Mouse (Mus musculus) stomach, embryonic 16.5 days (tissue): ENCODE data around the gene Cpeb4. TPM values are rescaled to one million over a fixed set of nuclear protein-coding genes. Genes with fewer than 3 reads are reported as not detected.
"Not testable (repeated sequence)": the region's sequence is repeated elsewhere in the genome, so short reads cannot be mapped to it uniquely, and the experiment has no call there.

Experiments used
- ATAC-seq: fragments of 200-750 bp; cut with Nextera tagmentation; 2 replicates; pipeline ENCODE4 v1.8.0; 2017; ENCODE audit warnings: moderate number of reproducible peaks, moderate TSS enrichment; ENCODE audit not compliant: insufficient read depth, low FRiP score
- H3K27ac ChIP-seq: fragments of 300-500 bp; sonication (generic); 2 replicates; pipeline ENCODE4 v1.5.1; 2014; ENCODE audit warnings: low read length
- H3K27me3 ChIP-seq: fragments of 300-500 bp; sonication (generic); 2 replicates; pipeline ENCODE4 v1.6.1; 2014; ENCODE audit warnings: low read length, control low read depth, mixed read lengths; ENCODE audit not compliant: control insufficient read depth, insufficient read depth
- H3K36me3 ChIP-seq: fragments of 300-500 bp; sonication (generic); 2 replicates; pipeline ENCODE4 v1.6.1; 2014; ENCODE audit warnings: low read length; ENCODE audit not compliant: control insufficient read depth, insufficient read depth
- H3K4me1 ChIP-seq: fragments of 300-500 bp; sonication (generic); 2 replicates; pipeline ENCODE4 v1.6.1; 2014; ENCODE audit warnings: low read length, control low read depth, mixed read lengths; ENCODE audit not compliant: control insufficient read depth, insufficient read depth
- H3K4me2 ChIP-seq: fragments of 300-500 bp; sonication (generic); 2 replicates; pipeline ENCODE4 v1.6.1; 2014; ENCODE audit warnings: low read depth, low read length, mixed read lengths
- H3K4me3 ChIP-seq: fragments of 300-500 bp; sonication (generic); replicated peaks from 2 replicates; pipeline ENCODE4 v1.5.1; 2014; ENCODE audit warnings: mild to moderate bottlenecking, low read length
- H3K9ac ChIP-seq: fragments of 300-500 bp; sonication (generic); 2 replicates; pipeline ENCODE4 v1.6.1; 2014; ENCODE audit warnings: low read length
- H3K9me3 ChIP-seq: fragments of 300-500 bp; sonication (generic); replicated peaks from 2 replicates; pipeline ENCODE4 v1.6.1; 2016; ENCODE audit warnings: low read length, control low read depth; ENCODE audit not compliant: control insufficient read depth
- WGBS: fragments of 180-500 bp; shearing (Covaris S2); extraction: QIAGEN DNeasy Blood & Tissue Kit; methylation state at CpG from one replicate; pipeline ENCODE4 v1.1.7; 2014; 5-methylcytosine and 5-hydroxymethylcytosine counted together
- polyA plus RNA-seq: library from polyadenylated mRNA; unstranded; fragments of >200 nt; fragmentation: Nextera tagmentation; extraction: Ambion mirVana; gene quantifications from 2 replicates; pipeline ENCODE4 v1.2.1, GENCODE M21; 2015

Cpeb4 gene
- polyA plus RNA-seq, 1 experiment from 2014 or later, result 5.8 TPM

- Histone ChIP-seq H3K4me3 (no peak overlapping the region), H3K4me1 (0 out of 2 replicates have a peak, but pooled peaks cover 3% of the 10 kb centered on the region), H3K27me3 (no peaks in the 10 kb centered on the region), H3K36me3 (no peaks in the 10 kb centered on the region), H3K9ac (no peak overlapping the region), H3K4me2 (no peak overlapping the region), H3K9me3 (no peaks in the 10 kb centered on the region), H3K27ac (no peak overlapping the region)
- WGBS, result 55% methylated on average over 4 of the region's 4 CpGs
- no peak for ATAC-seq
These were observed 102.1 kb downstream of the Cpeb4 start for GRCm38 (mm10) chr11:31974132-31974531.

DNA sequence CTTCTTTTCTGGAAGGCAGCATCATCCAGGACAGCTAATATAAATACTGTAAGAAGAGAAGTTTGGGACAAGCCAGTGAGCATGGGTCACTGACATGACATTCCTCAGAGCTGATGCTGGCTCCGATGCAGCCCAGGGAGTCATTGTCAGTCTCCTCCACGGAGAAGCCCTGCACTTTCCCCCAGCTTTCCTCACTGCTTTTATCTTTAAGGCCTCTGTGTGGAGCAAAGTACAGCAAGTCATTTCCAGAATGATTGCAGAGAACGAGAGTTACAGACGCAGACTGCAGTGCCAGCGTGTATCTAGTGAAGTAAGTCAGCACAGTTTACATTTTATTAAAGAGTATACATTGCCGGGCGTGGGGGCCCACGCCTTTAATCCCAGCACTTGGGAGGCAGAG lies 102.8 kb downstream of the Cpeb4 start:
- H3K4me2 ChIP-seq, result no peak overlapping the region
- ATAC-seq, result peak; percentile 53; the same call in 1 of the 2 replicates
- no peaks in the 10 kb centered on the region for H3K27me3 ChIP-seq
- WGBS, result 19% methylated on average over 8 of the region's 8 CpGs
- H3K36me3 ChIP-seq, result no peaks in the 10 kb centered on the region
- peak overlapping the region; percentile 24 for H3K27ac ChIP-seq
- 0 out of 2 replicates have a peak, but pooled peaks cover 3% of the 10 kb centered on the region for H3K4me1 ChIP-seq
- H3K4me3 ChIP-seq, result no peak overlapping the region
- no peak overlapping the region for H3K9ac ChIP-seq
- no peaks in the 10 kb centered on the region for H3K9me3 ChIP-seq

DNA sequence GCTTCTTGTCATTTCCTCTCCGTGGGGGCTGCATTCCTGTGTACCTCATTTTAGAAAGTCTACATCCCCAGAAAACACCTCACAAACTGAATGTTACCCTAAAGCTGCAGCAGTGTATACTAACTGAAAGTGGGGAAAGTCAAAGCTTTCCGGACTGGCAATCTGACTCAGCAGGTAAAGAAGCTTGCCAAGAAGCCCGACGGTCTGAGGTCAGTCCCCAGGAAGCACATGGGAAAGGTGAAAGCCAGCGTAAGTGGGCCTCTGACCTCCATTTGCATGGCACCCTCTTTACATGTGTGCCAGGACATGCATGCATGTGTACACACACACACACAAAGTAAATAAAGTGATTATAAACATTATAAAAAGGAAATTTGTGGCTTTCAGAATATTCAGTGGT lies 103.7 kb downstream of the Cpeb4 start:
- no peak overlapping the region for H3K9ac ChIP-seq
- no peaks in the 10 kb centered on the region for H3K9me3 ChIP-seq
- no peak overlapping the region for H3K27ac ChIP-seq
- no peak overlapping the region for H3K4me3 ChIP-seq
- ATAC-seq, result no peak
- H3K36me3 ChIP-seq, result no peaks in the 10 kb centered on the region
- no peaks in the 10 kb centered on the region for H3K27me3 ChIP-seq
- WGBS, result 73% methylated on average over 5 of the region's 5 CpGs
- H3K4me1 ChIP-seq, result 0 out of 2 replicates have a peak, but pooled peaks cover 3% of the 10 kb centered on the region
- no peak overlapping the region for H3K4me2 ChIP-seq

DNA sequence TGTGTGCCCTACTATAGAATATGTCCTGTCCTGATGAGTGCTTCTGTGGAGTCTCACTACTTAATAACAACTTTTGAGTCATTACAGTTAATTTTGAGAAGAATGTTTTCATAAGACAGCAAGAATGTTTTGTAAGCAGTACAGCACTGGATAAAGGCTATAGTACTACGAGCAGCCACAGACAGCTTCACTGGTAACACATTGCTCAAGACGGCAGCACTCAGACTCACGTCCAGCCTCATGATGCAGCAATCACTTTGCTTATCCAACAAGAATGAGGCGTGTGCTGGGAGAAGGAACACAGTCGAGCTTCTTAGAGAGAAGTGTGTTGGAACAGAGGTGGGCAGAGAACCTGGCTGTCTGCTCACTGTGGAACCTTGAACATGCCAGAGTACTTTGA lies 104.1 kb downstream of the Cpeb4 start:
- Histone ChIP-seq H3K4me1 (0 out of 2 replicates have a peak, but pooled peaks cover 3% of the 10 kb centered on the region), H3K4me2 (no peak overlapping the region), H3K27me3 (no peaks in the 10 kb centered on the region), H3K9me3 (no peaks in the 10 kb centered on the region), H3K4me3 (no peak overlapping the region), H3K9ac (no peak overlapping the region), H3K27ac (no peak overlapping the region), H3K36me3 (no peaks in the 10 kb centered on the region)
- no peak for ATAC-seq
- 63% methylated on average over 5 of the region's 5 CpGs for WGBS

- WGBS, result 88% methylated on average over 5 of the region's 5 CpGs
- not testable (repeated sequence) for H3K27ac ChIP-seq, H3K4me3 ChIP-seq, H3K9ac ChIP-seq, H3K4me1 ChIP-seq, ATAC-seq, H3K9me3 ChIP-seq, H3K36me3 ChIP-seq, H3K4me2 ChIP-seq, H3K27me3 ChIP-seq
These were observed 108.1 kb downstream of the Cpeb4 start for GRCm38 (mm10) chr11:31980089-31980488.

- WGBS, result 83% methylated on average over 7 of the region's 7 CpGs
- Histone ChIP-seq H3K4me3 (no peak overlapping the region), H3K27ac (no peak overlapping the region), H3K27me3 (no peaks in the 10 kb centered on the region), H3K9ac (no peak overlapping the region), H3K36me3 (no peaks in the 10 kb centered on the region), H3K4me2 (no peak overlapping the region), H3K9me3 (no peaks in the 10 kb centered on the region), H3K4me1 (no peaks in the 10 kb centered on the region)
- ATAC-seq, result no peak
These were observed 109.8 kb downstream of the Cpeb4 start for GRCm38 (mm10) chr11:31981830-31982229.

DNA sequence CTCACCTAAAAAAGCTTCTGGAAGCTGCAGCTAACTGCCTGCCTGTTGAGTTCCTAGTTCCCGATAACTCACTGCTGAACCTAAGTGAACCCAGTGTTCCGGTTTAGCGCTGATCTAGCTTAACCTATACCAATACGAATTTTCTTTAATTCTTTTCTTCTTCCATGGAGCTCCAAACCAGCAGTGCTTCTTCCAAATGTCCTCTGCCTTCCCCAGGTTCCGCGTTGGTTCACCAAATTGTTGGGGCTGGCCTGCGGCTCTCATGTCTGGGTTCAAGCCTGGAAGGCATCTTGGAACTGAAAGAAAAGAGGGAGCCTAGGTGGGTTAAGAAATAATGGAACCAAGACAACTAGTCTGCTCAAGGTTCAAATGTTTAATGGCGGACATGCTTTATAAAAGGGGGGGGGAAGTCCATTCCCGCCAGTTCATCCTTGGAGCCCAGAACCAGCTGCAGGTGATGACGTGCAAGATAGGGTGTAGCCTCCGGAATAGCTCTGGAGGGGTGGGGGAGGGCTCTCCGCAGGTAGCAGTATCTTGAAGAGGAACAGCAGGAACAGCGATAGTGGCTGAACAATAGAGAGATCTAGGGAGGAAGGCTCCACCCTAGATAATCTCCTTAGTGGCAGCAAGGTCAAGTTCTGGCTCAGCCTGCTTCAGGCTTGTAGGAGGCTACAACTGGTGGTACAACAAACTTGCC lies 110.4 kb downstream of the Cpeb4 start:
- H3K27ac ChIP-seq, H3K4me3 ChIP-seq, H3K9ac ChIP-seq, H3K4me1 ChIP-seq, H3K9me3 ChIP-seq, H3K27me3 ChIP-seq, ATAC-seq, H3K36me3 ChIP-seq, H3K4me2 ChIP-seq: not testable (repeated sequence)
- 85% methylated on average over 13 of the region's 13 CpGs for WGBS

- no peak for ATAC-seq
These were observed 111.2 kb downstream of the Cpeb4 start for GRCm38 (mm10) chr11:31983249-31983648.

GRCm38 (mm10) chr11:31984786-31985185 lies 112.8 kb downstream of the Cpeb4 start:
- Histone ChIP-seq H3K27ac (no peak overlapping the region), H3K4me2 (no peak overlapping the region), H3K9ac (no peak overlapping the region), H3K4me3 (no peak overlapping the region), H3K4me1 (no peaks in the 10 kb centered on the region), H3K9me3 (no peaks in the 10 kb centered on the region), H3K27me3 (no peaks in the 10 kb centered on the region), H3K36me3 (no peaks in the 10 kb centered on the region)
- no peak for ATAC-seq
- WGBS, result 70% methylated on average over 2 of the region's 2 CpGs

More at GRCm38 (mm10) chr11:31983249-31983648, 111.2 kb downstream of the Cpeb4 start:
- Histone ChIP-seq H3K4me2 (no peak overlapping the region), H3K9ac (no peak overlapping the region), H3K9me3 (no peaks in the 10 kb centered on the region), H3K4me3 (no peak overlapping the region), H3K27ac (no peak overlapping the region), H3K4me1 (no peaks in the 10 kb centered on the region), H3K27me3 (no peaks in the 10 kb centered on the region), H3K36me3 (no peaks in the 10 kb centered on the region)
